Mouse (Mus musculus) limb, embryonic 13.5 days (tissue): ENCODE results near the gene Sept11. TPM values are rescaled to one million over a fixed set of nuclear protein-coding genes. Genes with fewer than 3 reads are reported as not detected.

Experiments used
- ATAC-seq: fragments of 200-750 bp; cut with Nextera tagmentation; 2 replicates; pipeline ENCODE4 v1.8.0; 2017; ENCODE audit warnings: low read depth, moderate number of reproducible peaks, moderate TSS enrichment; ENCODE audit not compliant: low FRiP score
- H3K27ac ChIP-seq: fragments of 300-500 bp; sonication (generic); 2 replicates; pipeline ENCODE4 v1.5.1; 2015; ENCODE audit warnings: inconsistent platforms, mild to moderate bottlenecking, moderate library complexity
- H3K27me3 ChIP-seq: fragments of 300-500 bp; sonication (generic); 2 replicates; pipeline ENCODE4 v1.6.1; 2015; ENCODE audit warnings: mild to moderate bottlenecking, inconsistent platforms
- H3K36me3 ChIP-seq: fragments of 300-500 bp; sonication (generic); 2 replicates; pipeline ENCODE4 v1.6.1; 2015; ENCODE audit warnings: inconsistent platforms, mild to moderate bottlenecking, moderate library complexity
- H3K4me1 ChIP-seq: fragments of 300-500 bp; sonication (generic); 2 replicates; pipeline ENCODE4 v1.6.1; 2015; ENCODE audit warnings: inconsistent platforms
- H3K4me2 ChIP-seq: fragments of 300-500 bp; sonication (generic); replicated peaks from 2 replicates; pipeline ENCODE4 v1.6.1; 2015; ENCODE audit warnings: inconsistent platforms, mild to moderate bottlenecking, moderate library complexity
- H3K4me3 ChIP-seq: fragments of 300-500 bp; sonication (generic); 2 replicates; pipeline ENCODE4 v1.5.1; 2015; ENCODE audit warnings: moderate library complexity, mild to moderate bottlenecking, inconsistent platforms
- H3K9ac ChIP-seq: fragments of 300-500 bp; sonication (generic); 2 replicates; pipeline ENCODE4 v1.6.1; 2015; ENCODE audit warnings: mild to moderate bottlenecking, inconsistent platforms
- H3K9me3 ChIP-seq: fragments of 300-500 bp; sonication (generic); 2 replicates; pipeline ENCODE4 v1.6.1; 2016; ENCODE audit warnings: inconsistent platforms
- WGBS: fragments of 180-500 bp; shearing (Covaris S2); methylation state at CpG from one replicate; pipeline ENCODE4 v1.1.7; 2015; 5-methylcytosine and 5-hydroxymethylcytosine counted together
- polyA plus RNA-seq: library from polyadenylated mRNA; unstranded; fragments of >200 nt; fragmentation: Nextera tagmentation; extraction: Ambion mirVana; gene quantifications from 2 replicates; pipeline ENCODE4 v1.2.1, GENCODE M21; 2015

Gene Sept11
- polyA plus RNA-seq, 1 experiment from 2014 or later, result 226 TPM

DNA sequence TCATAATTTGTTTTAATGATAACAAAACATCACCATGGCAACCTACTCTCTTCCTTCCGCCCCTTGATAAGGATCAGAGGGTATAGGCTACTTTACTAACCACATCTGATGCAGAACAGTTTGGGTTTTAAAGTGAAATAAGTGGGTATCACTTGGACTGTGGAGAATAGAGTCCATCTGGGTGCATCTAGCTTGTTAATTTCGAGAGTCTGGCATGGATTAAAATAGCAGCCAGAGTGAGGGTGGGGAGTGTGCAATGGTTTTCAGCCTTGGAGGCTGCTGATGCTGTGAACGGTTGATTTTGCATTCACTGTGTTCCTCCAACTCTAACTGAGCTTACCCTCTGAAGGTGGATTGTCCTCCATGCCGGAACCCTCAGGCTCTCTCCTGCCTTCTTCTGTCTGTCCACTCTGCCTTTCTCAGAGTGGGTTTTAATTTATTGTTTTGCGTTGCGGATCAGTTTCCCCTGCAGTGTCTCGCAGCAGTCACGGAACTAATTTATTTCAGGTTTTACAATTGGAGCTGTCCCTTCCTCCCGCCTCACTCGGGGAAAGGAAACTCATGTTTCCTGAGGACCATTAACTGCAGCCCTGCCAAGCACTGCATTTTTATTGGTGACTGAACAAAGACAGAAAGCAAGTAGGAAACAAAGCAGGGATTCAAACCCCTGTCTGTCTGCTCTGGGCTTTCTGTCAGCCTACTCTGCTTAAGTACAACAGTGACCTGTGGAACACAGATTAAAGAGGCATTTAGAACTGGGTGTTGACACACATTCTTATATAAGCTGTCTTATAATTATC, 40.4 kb downstream of the Sept11 start:
- ATAC-seq, result no peak; the same call in 1 of the 2 replicates
- WGBS, result 6% methylated on average over 10 of the region's 10 CpGs
- Histone ChIP-seq H3K9ac (no peak overlapping the region), H3K9me3 (no peaks in the 10 kb centered on the region), H3K27ac (peak overlapping the region; percentile 67), H3K27me3 (no peaks in the 10 kb centered on the region), H3K4me3 (no peak overlapping the region), H3K36me3 (no peaks in the 10 kb centered on the region), H3K4me1 (peaks cover 93% of the 10 kb centered on the region), H3K4me2 (peak overlapping the region; percentile 51)

DNA sequence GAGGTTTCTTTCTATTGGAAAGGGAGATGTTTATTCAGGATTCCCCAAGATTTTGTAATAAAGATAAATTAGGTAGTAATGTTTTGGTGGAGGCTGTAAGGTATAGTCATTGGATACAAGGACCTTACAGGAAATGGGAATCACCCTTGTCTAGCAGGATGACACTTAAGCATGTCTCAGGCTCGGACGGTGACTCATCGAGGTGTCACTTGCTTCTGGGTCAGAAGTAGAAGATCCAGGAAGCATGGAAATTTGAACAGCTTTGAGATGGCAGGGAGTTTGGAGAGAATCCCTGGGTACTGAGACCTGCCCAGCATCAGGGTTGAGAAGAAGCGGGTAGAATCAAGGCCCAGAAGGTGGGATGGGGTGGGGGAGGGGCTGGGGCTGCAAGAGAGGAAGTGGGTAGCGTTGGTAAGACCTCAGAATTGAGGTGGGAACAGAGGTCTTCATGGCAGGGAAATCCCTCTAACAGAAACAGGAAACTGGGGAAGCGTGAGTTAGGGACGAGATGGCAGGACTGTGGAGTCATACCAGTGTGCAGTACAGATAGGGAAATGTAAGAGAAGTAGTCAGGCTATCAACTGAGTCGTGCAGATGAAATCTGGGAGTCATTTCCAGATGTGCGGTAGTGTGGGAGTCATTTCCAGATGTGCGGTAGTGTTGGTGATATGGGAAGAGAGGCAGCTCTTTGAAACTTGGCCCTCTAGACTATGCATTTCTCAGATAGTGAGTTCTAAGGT, 42.3 kb downstream of the Sept11 start:
- Histone ChIP-seq H3K9ac (no peak overlapping the region), H3K4me2 (no peak overlapping the region), H3K4me1 (peaks cover 77% of the 10 kb centered on the region), H3K36me3 (peaks cover 15% of the 10 kb centered on the region), H3K27ac (no peak overlapping the region), H3K4me3 (no peak overlapping the region), H3K9me3 (no peaks in the 10 kb centered on the region), H3K27me3 (no peaks in the 10 kb centered on the region)
- 46% methylated on average over 10 of the region's 10 CpGs for WGBS
- no peak for ATAC-seq

DNA sequence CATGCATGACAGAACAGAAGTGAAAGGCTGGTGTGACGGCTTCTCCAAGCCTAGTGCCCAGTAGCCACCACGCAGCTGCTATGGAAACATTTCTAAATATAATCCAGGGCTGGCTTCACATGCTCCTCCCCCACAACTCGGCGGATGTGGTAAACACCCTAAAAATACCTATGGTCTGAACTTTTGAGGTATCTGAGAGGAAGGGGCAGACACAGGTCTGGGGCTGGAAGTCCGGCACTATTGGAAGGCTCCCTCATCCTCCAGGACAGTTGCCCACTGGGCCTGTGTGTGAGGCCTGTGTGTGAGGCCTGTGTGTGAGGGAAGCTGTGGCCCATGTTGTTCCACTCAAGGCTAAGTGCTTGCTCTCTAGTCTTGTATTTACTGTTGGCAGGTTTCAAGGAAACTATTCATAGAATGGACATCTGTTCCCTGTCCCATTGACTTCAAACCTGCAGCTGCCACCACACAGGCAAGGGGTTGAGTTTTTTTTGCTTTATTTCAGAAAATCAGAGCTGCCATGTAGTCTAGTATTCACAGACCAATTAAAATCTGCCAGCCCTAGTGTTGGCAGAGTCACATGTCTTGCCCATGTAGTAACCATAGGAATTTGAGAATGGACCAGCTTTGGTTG, 43.8 kb downstream of the Sept11 start:
- Histone ChIP-seq H3K4me2 (peak overlapping the region; percentile 12; the same call in 1 of the 2 replicates), H3K9ac (no peak overlapping the region), H3K36me3 (peaks cover 30% of the 10 kb centered on the region), H3K27ac (peak overlapping the region; percentile 74), H3K27me3 (no peaks in the 10 kb centered on the region), H3K4me3 (no peak overlapping the region), H3K4me1 (peaks cover 64% of the 10 kb centered on the region), H3K9me3 (no peaks in the 10 kb centered on the region)
- 46% methylated on average over 5 of the region's 5 CpGs for WGBS
- ATAC-seq, result peak; percentile 62

DNA sequence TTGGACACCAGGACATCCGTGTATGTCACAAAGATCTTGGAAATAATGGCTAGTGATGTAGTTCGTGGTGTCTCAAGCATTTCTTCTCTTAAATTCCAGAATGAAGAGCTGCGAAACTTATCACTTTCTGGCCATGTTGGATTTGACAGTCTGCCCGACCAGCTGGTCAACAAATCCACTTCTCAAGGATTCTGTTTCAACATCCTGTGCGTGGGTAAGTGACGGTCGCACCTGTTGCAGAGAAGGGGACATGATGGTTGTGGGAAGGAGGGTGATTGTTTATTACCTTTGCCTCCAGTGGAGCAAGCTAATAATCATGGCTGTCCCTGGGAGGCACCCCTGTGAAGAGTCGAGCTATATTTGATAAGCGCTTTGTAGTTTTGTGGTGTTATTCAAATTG, 46.1 kb downstream of the Sept11 start:
- H3K36me3 ChIP-seq, result peaks cover 46% of the 10 kb centered on the region

GRCm38 (mm10) chr5:93140747-93141146, 47.5 kb downstream of the Sept11 start:
- no peak overlapping the region for H3K4me3 ChIP-seq
- H3K9me3 ChIP-seq, result no peaks in the 10 kb centered on the region
- no peak overlapping the region for H3K4me2 ChIP-seq
- H3K36me3 ChIP-seq, result peaks cover 46% of the 10 kb centered on the region
- H3K27ac ChIP-seq, result no peak overlapping the region
- 85% methylated on average over 5 of the region's 5 CpGs for WGBS
- H3K4me1 ChIP-seq, result peaks cover 53% of the 10 kb centered on the region
- H3K9ac ChIP-seq, result no peak overlapping the region
- no peaks in the 10 kb centered on the region for H3K27me3 ChIP-seq
- ATAC-seq, result no peak

More for the DNA sequence above, 46.1 kb downstream of the Sept11 start:
- no peak overlapping the region for H3K4me2 ChIP-seq
- H3K27ac ChIP-seq, result no peak overlapping the region
- no peaks in the 10 kb centered on the region for H3K27me3 ChIP-seq
- no peak overlapping the region for H3K4me3 ChIP-seq
- 85% methylated on average over 9 of the region's 9 CpGs for WGBS
- no peaks in the 10 kb centered on the region for H3K9me3 ChIP-seq
- no peak overlapping the region for H3K9ac ChIP-seq
- H3K4me1 ChIP-seq, result peaks cover 53% of the 10 kb centered on the region
- ATAC-seq, result no peak

- ATAC-seq, result no peak
- Histone ChIP-seq H3K36me3 (peaks cover 64% of the 10 kb centered on the region), H3K4me3 (no peak overlapping the region), H3K4me1 (peaks cover 43% of the 10 kb centered on the region), H3K4me2 (no peak overlapping the region), H3K27me3 (no peaks in the 10 kb centered on the region), H3K9ac (no peak overlapping the region), H3K27ac (no peak overlapping the region), H3K9me3 (no peaks in the 10 kb centered on the region)
- 47% methylated on average over 12 of the region's 12 CpGs for WGBS
Observed at GRCm38 (mm10) chr5:93143360-93144091, 50.3 kb downstream of the Sept11 start.

DNA sequence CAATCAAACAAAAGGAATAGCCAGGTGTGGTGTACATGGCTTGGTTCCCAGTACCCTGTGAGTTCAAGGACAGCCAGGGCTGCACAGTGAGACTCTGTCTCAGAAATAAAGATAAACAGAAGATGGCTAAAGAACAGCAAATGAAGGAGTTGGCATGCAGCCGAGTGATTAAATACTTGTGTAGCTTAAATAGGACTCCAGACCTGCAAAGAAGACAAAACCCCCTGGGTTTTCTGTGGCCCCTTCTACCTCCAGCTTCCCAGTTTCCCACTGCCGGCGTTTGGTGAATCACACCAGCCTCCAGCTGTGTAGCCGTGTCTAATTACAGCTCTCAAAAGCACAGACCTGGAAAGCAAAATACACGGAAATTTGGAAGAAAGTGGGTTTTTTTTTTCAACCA, 51.6 kb downstream of the Sept11 start:
- Histone ChIP-seq H3K9me3 (no peaks in the 10 kb centered on the region), H3K4me2 (0 out of 2 replicates have a peak overlapping the region, but pooled peaks have one; percentile 3), H3K27ac (peak overlapping the region; percentile 56), H3K36me3 (peaks cover 62% of the 10 kb centered on the region), H3K4me1 (peaks cover 46% of the 10 kb centered on the region), H3K4me3 (no peak overlapping the region), H3K27me3 (no peaks in the 10 kb centered on the region), H3K9ac (no peak overlapping the region)
- ATAC-seq, result no peak; the same call in 1 of the 2 replicates
- 15% methylated on average over 5 of the region's 5 CpGs for WGBS

DNA sequence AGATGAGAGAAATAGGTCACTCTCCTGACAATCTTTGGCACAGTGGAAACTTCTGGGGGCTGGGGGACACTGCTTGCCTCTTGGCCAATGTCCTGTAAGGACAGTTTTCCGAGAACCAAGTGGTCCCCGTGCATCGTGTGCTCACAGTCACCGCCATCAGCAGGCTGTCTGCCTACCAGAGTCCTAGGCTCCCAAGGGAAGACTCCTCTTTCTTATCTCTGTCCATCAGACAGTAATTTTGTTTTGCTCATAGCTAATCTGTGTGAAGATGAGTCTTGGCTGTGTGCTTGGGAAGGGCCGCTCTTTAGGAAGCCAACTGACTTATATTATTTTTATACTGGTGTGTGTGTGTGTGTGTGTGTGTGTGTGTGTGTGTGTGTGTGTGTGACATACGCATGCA, 52.3 kb downstream of the Sept11 start:
- H3K4me3 ChIP-seq, result no peak overlapping the region
- ATAC-seq, result no peak
- H3K4me2 ChIP-seq, result no peak overlapping the region
- no peaks in the 10 kb centered on the region for H3K27me3 ChIP-seq
- peaks cover 62% of the 10 kb centered on the region for H3K36me3 ChIP-seq
- no peak overlapping the region; the same call in 1 of the 2 replicates for H3K27ac ChIP-seq
- WGBS, result 78% methylated on average over 6 of the region's 6 CpGs
- peaks cover 52% of the 10 kb centered on the region for H3K4me1 ChIP-seq
- no peaks in the 10 kb centered on the region for H3K9me3 ChIP-seq
- H3K9ac ChIP-seq, result peak overlapping the region; percentile 31; the same call in 1 of the 2 replicates

DNA sequence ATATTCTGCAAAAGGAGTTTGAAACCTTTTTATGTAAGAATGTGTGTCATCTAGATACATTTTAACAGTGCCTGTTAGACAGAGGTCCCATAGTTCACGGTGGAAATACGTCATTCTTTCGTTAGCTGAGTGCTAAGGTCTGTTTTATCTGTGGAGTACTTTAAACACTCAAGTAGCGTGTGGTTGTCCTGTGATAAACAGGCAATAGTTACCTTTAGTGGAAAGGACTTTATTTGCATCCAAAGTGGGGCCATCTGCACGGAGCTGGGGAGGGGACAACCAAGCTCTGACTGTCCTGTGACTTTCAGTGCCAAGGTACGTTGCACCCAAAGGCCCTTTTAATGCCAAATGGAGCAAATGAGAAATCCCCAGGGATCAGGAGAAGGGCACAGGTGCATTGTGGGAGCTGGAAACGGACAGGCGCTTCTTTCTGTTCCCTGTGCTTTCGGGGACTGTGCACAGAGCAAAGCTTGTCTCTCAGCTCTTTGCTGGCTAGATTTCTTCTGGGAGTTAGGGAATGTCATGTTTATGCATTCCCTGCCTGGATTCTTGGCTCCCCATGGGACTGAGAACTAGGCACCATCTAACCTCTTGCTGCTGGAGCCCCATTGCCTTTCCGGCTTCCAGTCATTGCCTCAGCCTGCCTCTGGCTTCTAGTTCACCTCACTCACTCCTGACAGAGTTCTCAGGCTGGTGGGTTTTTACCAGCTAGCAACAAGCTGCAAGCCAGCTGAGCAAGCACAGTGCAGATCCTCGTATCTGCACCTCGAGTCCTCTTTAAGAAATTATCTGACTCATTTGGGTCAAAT, 56.9 kb downstream of the Sept11 start:
- Histone ChIP-seq H3K4me1 (peaks cover 57% of the 10 kb centered on the region), H3K9me3 (no peaks in the 10 kb centered on the region), H3K9ac (no peak overlapping the region), H3K4me2 (no peak overlapping the region), H3K27ac (no peak overlapping the region), H3K4me3 (no peak overlapping the region), H3K36me3 (peaks cover 59% of the 10 kb centered on the region), H3K27me3 (no peaks in the 10 kb centered on the region)
- ATAC-seq, result no peak
- 81% methylated on average over 12 of the region's 12 CpGs for WGBS

- ATAC-seq, result no peak
- peaks cover 67% of the 10 kb centered on the region for H3K36me3 ChIP-seq
- no peak overlapping the region for H3K9ac ChIP-seq
- no peak overlapping the region for H3K4me2 ChIP-seq
- WGBS, result 79% methylated on average over 6 of the region's 6 CpGs
- no peaks in the 10 kb centered on the region for H3K27me3 ChIP-seq
- H3K27ac ChIP-seq, result no peak overlapping the region
- H3K4me1 ChIP-seq, result peaks cover 42% of the 10 kb centered on the region
- H3K9me3 ChIP-seq, result no peaks in the 10 kb centered on the region
- H3K4me3 ChIP-seq, result no peak overlapping the region
Observed at GRCm38 (mm10) chr5:93151985-93152384, 58.7 kb downstream of the Sept11 start.

DNA sequence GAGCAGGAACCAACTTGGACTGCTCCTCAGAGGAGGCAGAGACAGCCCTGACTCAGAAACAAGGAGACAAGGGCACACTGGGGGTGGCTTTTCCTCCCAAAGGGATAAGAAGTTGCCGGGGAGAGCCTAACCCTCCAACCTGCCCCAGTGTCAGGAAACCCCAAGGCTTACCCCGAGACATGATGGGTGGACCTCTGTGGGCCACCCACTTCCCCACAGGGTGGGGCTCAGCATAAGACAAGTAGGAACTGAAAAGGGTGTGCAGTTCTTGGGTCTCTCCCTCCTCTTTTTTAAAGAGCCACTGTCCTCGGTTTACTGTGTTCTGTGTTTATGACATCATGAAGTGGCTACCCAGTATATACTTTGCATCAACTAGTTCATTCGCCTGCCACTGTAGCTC, 59.2 kb downstream of the Sept11 start:
- WGBS, result 85% methylated on average over 4 of the region's 4 CpGs
- H3K9me3 ChIP-seq, result no peaks in the 10 kb centered on the region
- no peak overlapping the region for H3K4me3 ChIP-seq
- ATAC-seq, result no peak
- H3K27me3 ChIP-seq, result no peaks in the 10 kb centered on the region
- H3K36me3 ChIP-seq, result peaks cover 71% of the 10 kb centered on the region
- H3K4me2 ChIP-seq, result no peak overlapping the region
- H3K4me1 ChIP-seq, result peaks cover 42% of the 10 kb centered on the region
- no peak overlapping the region for H3K27ac ChIP-seq
- no peak overlapping the region for H3K9ac ChIP-seq
